Mouse (Mus musculus): ENCODE measurements at regions not wholly inside any gene's neighbourhood (a gene's known extent, or its start where the extent isn't known, plus 50 kb on each side); places are given as distances from the start of the nearest gene placed in this dataset.
"Not testable (repeated sequence)": the region's sequence is repeated elsewhere in the genome, so short reads cannot be mapped to it uniquely, and the experiment has no call there.

- peak; percentile 73 for DNase-seq (ENCODE audit: low spot score)
These were observed 96.6 kb upstream of the Mrps10 start for GRCm38 (mm10) chr17:47271979-47272677.

DNA sequence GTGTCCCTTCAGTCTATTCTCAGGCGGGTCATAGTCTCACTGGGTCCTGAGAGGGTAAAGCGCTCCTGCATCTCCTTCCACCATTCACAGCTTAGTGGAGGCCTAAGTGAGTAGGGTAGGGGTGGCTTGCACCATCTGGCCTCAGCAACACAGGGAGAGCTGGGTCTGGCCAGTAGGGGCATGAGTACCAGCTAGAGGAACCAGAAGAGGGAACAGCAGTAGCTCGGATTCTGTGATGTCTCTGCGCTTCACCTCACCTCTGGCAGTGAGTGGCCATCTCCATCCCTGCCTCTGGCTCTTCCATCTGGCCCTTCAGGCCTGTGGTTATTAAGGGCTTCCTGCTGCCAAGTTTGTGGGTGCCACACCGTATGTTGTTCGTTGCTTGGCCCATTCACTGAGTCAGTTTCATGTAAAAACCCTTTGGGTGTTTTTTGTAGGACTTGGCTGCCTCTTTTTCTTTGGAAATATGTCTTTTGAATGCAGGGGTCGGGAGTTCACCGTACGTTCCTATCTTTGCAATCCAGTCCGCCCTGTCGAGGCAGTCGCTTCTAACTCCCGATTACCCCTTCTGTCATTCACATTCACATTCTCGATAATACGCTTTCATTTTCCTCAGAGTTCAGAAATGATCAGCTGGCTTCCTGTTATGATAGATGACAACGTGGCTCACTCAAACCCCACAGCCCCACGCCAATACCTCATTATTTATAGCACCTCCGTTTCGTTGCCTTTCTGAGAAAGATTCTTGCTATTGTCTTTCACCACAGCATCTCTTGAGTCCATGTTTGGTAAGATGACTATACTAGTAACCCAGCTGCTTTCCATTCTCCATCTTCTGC lies 99.4 kb upstream of the Mrps10 start:
- DNase-seq (ENCODE audit: low spot score): no peak

GRCm38 (mm10) chr17:47267843-47268242 lies 100.8 kb upstream of the Mrps10 start:
- no peak for DNase-seq (ENCODE audit: low spot score)

DNA sequence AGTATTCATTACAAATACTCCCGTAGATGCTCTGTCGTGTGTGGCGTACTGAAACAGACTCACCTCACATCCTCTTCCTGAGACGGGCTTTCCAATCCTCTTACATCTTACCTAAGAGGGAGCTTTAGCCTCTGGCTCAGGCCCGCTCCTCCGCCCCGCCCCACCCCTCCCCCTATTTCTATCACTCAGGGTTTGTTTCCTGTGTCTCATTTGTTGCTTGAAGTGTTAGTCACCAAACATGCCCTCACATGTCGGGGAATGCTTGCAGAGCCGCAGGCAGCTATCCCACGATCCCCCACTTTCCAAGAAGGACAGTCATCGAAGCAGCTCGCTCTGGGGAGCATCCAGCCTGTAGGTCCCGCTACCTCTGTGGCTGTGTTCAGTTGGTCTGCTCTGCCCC lies 101.6 kb upstream of the Mrps10 start:
- DNase-seq (ENCODE audit: low spot score): no peak

GRCm38 (mm10) chr17:47266335-47266734 lies 102.4 kb upstream of the Mrps10 start:
- no peak for DNase-seq (ENCODE audit: low spot score)

DNA sequence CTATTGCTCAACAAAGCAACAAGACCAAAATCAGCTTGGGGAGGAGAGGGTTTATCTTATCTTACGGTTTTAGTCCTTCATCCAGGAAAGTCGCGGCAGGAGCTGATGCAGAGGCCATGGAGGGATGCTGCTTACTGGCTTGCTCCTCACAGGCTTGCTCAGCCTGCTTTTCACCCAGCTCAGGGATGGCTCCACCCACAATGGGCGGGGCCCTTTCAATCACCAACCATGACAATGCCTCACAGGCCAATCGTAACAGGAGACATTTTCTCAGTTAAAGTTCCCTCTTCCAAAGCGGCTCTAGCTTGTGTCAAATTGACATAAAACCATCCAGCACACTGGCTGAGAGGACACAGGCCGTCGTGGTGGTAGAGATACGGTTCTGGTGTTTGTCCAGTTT lies 105.7 kb upstream of the Mrps10 start:
- no peak for DNase-seq (ENCODE audit: low spot score)

DNA sequence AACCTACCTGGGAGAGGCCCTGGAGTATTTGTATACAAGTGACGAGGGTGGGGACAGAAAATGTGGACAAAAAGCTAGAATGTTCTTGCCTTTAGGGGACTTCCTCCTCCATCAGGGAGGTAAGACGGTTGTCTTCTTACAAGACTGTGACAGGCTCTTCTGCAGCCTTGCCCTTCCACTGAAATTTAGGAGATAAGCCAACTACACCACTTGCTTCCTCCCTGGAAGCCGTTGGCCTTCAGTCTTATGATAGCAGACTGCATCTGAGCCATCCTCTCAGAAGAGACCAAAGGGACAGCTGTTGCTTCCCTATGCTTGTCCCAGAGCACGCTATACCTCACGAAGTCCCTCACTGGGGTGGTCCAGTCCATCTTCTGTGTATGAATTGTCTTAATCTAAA lies 106.5 kb upstream of the Mrps10 start:
- no peak for DNase-seq (ENCODE audit: low spot score)

DNA sequence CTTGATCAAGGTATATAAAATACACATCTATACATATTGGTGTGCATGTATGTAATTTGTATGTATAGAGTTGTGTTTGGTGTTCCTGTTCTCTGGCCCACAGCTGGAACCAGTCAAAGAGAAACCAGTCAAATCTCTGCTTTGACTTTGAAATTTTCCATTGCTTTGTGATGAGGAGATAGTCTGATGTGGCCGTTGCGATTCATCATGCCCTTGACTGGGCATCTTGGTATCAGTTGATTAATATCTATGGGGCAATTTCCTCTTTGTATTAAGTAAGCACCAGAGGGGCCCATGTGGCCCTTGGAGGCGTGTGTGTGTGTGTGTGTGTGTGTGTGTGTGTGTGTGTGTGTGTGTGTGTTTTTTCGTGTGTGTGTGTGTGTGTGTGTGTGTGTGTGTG lies 107.7 kb upstream of the Mrps10 start:
- DNase-seq (ENCODE audit: low spot score): no peak

- no peak for DNase-seq (ENCODE audit: low spot score)
These were observed 110.4 kb upstream of the Mrps10 start for GRCm38 (mm10) chr17:47258296-47258695.

- no peak for DNase-seq (ENCODE audit: low spot score)
These were observed 113.5 kb upstream of the Mrps10 start for GRCm38 (mm10) chr17:47255209-47255608.

DNA sequence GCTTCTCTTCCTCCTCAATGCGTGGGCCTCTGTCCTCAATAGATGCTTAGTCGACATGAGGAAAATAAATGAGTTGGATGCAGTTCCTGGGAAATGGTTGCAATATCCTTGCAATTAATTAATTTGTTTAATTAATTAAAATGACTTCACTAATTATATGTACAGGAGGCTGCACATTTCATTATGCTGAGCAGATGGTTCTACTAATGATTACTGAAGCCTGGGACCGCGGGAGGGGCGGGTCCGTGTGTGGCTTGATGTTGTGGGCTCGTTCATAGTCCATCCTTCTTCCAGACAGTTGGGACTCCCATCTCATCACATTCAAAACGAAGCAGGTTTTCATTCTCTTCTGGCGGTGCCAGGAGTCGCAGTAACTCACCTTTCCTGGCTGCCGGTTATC lies 114.7 kb upstream of the Mrps10 start:
- no peak for DNase-seq (ENCODE audit: low spot score)

DNA sequence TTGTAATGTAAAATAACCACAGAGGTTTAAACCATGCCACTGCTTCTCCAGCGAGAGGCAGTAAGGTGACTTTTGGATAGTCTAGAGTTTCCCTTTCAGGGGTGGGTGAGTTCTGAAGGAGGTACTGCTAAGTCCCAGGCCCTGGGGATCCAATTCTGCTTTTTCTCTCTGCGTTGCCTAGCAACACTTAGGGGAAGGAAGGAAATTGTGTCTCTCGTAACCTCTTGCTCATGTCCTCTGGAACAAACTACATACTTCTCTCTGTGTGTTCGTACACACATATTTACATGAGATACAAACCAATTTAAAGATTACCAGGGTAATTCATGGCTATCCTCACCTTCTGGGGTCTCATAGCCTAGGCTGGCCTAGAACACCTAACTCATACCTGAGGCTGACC lies 118.7 kb upstream of the Mrps10 start:
- DNase-seq (ENCODE audit: low spot score): no peak

- DNase-seq (ENCODE audit: low spot score): no peak
These were observed 119.5 kb upstream of the Mrps10 start for GRCm38 (mm10) chr17:47249176-47249575.

- DNase-seq (ENCODE audit: low spot score): no peak
These were observed 120.6 kb upstream of the Mrps10 start for GRCm38 (mm10) chr17:47248053-47248452.

DNA sequence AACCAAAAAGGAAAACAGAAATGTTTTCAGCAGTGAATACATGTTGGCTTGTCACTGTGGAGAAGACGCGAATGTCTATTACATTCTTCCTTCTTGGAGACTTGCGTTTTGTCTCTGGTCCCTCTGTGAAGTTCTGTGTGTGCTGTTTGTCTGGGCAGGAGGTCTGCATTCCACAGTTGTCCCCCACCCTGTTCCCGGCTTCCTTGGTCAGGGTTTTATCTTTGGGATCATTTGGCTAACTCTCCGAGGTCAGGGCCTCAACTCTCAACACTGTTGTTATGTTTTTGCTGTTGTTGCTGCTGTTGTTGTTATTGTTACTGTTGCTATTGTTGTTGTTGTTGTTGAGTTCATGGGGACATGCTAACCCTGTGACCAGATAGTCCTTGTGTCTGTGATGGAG lies 121.2 kb upstream of the Mrps10 start:
- DNase-seq (ENCODE audit: low spot score): no peak

DNA sequence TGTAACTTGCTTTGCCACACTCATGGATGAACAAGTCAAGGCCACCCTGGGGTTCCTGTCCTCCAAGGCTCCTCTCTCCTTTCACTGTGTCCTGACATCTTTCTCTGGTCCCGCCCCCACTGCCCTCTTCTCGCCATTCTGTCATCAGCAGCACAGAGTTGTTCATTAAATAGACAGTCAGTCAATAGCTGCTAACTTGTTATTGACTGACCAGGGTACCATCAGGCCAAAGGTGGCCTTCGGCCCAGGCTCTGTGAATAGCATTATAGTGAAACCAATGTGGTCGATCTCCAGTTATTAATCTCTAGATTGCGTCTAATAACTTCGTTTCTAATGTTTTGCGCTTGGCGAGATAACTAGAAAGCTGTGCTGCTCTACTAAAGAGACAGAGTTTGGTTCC lies 122.1 kb upstream of the Mrps10 start:
- DNase-seq (ENCODE audit: low spot score): no peak

DNA sequence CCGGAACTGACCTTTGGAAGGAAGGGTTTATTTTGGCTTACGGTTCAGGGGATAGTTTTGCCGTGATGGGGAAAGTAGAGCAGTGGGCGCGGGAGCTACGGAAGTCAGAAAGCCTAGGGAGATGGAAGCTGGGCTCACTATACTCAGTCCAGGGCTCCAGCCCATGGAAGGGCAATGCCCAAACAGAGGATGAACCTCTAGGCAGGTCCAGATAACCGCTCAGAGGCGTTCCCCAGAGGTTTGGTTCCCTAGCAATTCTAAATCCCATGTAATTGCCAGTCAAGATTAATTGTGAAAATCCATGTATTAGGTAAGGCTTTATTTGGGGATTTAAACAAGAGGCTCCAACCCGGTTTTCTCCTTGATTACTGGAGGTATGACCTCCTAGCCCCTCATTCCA lies 123.1 kb upstream of the Mrps10 start:
- DNase-seq (ENCODE audit: low spot score): no peak

DNA sequence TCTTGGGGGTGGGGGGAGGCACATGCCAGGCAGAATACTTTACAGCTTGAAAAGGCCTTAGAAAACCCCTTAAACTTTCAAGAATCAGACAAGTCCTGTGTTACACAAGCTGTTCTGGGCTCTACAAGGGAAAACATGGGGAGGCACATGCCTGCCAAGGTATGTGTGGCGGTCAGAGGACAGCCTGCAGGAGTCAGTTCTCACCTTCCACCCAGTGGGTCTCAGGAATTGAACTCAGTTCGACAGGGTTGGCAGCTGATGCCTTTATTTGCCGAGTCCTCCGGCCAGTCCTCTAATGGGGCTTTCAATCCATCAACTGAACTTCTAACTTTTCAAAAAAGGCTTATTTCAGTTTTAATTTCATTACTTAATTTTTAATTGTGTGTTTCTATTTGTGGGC lies 129.6 kb upstream of the Mrps10 start:
- DNase-seq (ENCODE audit: low spot score): no peak

GRCm38 (mm10) chr17:47237881-47238280 lies 130.8 kb upstream of the Mrps10 start:
- DNase-seq (ENCODE audit: low spot score): not testable (repeated sequence)

GRCm38 (mm10) chr17:47234343-47234742 lies 134.3 kb upstream of the Mrps10 start:
- DNase-seq (ENCODE audit: low spot score): no peak

DNA sequence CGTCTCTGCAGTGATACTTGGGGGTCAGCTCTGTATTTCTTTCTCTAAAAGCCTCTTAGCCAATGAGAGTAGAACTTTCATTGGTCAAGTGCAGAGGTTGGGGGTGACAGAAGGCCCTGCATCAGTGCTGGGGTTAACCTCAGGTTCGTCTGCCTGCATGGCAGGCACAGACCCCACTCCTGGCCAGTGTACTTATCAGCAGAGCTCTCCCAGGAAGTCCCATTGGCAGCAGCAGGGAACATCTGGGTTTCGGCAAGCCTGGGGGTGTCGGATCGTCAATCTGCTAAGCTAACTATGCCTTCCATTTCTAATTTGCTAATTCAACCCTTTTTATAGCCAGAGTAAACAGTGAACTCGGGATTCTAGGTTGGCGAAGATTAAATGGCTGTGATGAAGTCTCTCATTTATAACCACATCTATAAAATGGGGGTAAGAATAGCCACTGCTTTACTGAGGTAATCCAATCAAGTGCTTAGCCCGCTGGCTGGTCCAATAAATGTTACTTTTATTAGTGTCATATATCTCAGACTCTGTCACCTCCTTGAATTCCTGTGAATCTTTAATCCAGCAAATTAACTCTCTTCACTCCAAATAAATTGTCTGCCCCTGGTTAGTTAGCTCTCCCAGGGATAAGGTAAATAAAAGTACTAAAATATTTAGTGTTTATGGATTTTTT lies 135.5 kb upstream of the Mrps10 start:
- no peak for DNase-seq (ENCODE audit: low spot score)

DNA sequence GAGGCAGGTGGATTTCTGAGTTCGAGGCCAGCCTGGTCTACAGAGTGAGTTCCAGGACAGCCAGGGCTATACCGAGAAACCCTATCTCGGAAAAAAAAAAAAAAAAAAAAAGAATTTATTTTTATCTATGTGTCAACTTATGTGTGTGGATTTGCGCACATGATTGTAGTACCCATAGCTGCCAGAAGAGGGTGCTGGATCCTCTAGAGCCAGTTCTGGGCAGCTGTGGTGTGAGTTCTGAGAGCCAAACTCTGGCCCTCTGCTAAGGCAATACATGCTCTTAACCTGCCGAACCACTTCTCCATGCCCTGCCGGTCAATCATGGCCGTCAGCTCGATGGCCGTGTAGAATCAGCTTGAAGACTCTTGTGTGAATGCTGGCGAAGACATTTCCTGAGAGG lies 138.0 kb upstream of the Mrps10 start:
- DNase-seq (ENCODE audit: low spot score): no peak

DNA sequence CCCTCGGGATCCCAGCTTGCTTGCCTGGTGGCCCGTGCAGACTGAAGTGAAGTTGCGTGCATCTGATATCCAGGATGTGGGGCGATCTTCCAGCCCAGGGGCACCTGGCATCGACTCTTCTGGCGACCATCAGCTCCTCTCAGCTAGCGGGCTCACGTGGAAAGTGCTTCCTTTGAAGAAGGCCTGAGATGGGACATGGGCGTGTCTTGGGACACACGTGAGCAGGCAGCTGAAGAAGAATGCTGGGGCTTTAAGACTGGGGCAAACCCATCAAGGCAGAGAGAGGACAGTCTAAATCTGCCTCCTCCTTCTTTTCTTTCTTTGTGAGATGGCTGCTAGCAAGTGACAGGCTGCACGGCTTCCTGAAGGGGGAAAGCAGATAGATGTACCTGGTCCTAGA lies 142.3 kb upstream of the Mrps10 start:
- DNase-seq (ENCODE audit: low spot score): no peak
